Comparison of ENCODE assay signal across 17 mouse cellular contexts in the genomic region with DNA sequence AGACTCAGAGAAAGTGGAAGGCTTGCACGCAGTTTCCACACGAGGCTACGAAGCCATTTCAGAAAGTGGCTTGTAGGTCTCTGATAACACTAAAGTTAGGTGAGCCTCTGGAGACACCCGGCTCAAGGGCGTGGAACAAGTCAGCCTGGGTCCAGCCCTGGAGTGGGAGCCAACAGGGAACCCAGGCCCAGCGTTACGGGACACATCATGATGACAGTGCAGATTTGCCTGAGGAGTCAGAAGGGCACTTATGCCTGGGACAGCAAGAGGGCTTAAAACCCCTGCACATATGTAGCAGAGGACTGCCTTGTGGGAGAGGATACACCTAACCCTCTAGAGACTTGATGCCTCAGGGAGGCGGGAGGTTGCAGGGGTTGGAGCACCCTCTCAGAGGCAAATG. TPM values are rescaled to one million over a fixed set of nuclear protein-coding genes. Genes with fewer than 3 reads are reported as not detected.
"Had no signal": no experiment of that assay in that cellular context is flagged by ENCODE, and none has a peak within 500 bp of the region (broad histone marks: within the 10 kb centered on the region; RNA-seq: fewer than 3 reads in every experiment).

No protein-coding gene starts in this region.

- H3K9ac ChIP-seq: limb, embryonic 12.5 days; liver, postnatal 0 days; lung, embryonic 15.5 days; midbrain, embryonic 13.5 days had no signal

- H3K4me3 ChIP-seq: layer of hippocampus, adult 2 months; limb, embryonic 12.5 days; lung, embryonic 15.5 days; midbrain, embryonic 13.5 days had no signal

- H3K27ac ChIP-seq: layer of hippocampus, adult 2 months; limb, embryonic 12.5 days; lung, embryonic 15.5 days; midbrain, embryonic 13.5 days; stomach, postnatal 0 days had no signal

- H3K36me3 ChIP-seq: limb, embryonic 12.5 days; lung, embryonic 15.5 days; midbrain, embryonic 13.5 days had no signal

- ATAC-seq: liver, postnatal 0 days; midbrain, embryonic 13.5 days had no signal

- H3K27me3 ChIP-seq: limb, embryonic 12.5 days; lung, embryonic 15.5 days; midbrain, embryonic 13.5 days had no signal

- H3K9me3 ChIP-seq: limb, embryonic 12.5 days; lung, embryonic 15.5 days; midbrain, embryonic 13.5 days had no signal

- H3K4me2 ChIP-seq: limb, embryonic 12.5 days; lung, embryonic 15.5 days; midbrain, embryonic 13.5 days had no signal

- H3K4me1 ChIP-seq: limb, embryonic 12.5 days; lung, embryonic 15.5 days; midbrain, embryonic 13.5 days had no signal

- DNase-seq: kidney, adult 18-20 months; kidney, postnatal 10 days; kidney, postnatal 4 days; liver, postnatal 0 days; lung, postnatal 14 days; right cerebral cortex, adult 18-20 months; right cerebral cortex, postnatal 25 days had no signal

RNA-seq across cellular contexts. Expression of gene Slc5a4b, which starts 14.2 kb away (rescaled TPM):
- total RNA-seq: layer of hippocampus, adult 2 months; left cerebral cortex, postnatal 36 days; liver, adult 2 months; midbrain, postnatal 0 days had no signal
- polyA plus RNA-seq: limb, embryonic 12.5 days; liver, adult 2 months; liver, postnatal 0 days; lung, embryonic 15.5 days; midbrain, embryonic 13.5 days had no signal

RNA-seq across cellular contexts. Expression of gene Slc5a4a, which starts 50.7 kb away (rescaled TPM):
- total RNA-seq: layer of hippocampus, adult 2 months; layer of hippocampus, postnatal 10 days; left cerebral cortex, postnatal 36 days; liver, adult 2 months; midbrain, postnatal 0 days had no signal
- polyA plus RNA-seq: kidney, embryonic 14.5 days; limb, embryonic 12.5 days; liver, adult 2 months; liver, postnatal 0 days; lung, embryonic 15.5 days; stomach, postnatal 0 days had no signal
